Mouse (Mus musculus) C2C12 (cell line): ENCODE results near the gene Rapgefl1. TPM values are rescaled to one million over a fixed set of nuclear protein-coding genes. Genes with fewer than 3 reads are reported as not detected.

Experiments
- H3K27me3 ChIP-seq: one replicate; pipeline ENCODE4 v1.6.1; 2011; ENCODE audit not compliant: control insufficient read depth, insufficient read depth, insufficient read length
- H3K36me3 ChIP-seq: one replicate; pipeline ENCODE4 v1.6.1; 2011; ENCODE audit not compliant: control insufficient read depth, insufficient read depth
- H3K4me3 ChIP-seq: one replicate; pipeline ENCODE4 v1.5.1; 2011; ENCODE audit warnings: mild to moderate bottlenecking, control low read depth; ENCODE audit not compliant: poor library complexity, insufficient read depth, severe bottlenecking
- H3K79me2 ChIP-seq: one replicate; pipeline ENCODE4 v1.6.1; 2011; ENCODE audit not compliant: control insufficient read depth, insufficient read depth
- H3K79me3 ChIP-seq: one replicate; pipeline ENCODE4 v1.6.1; 2011; ENCODE audit warnings: low read depth, control low read depth
- H3ac ChIP-seq: one replicate; pipeline ENCODE3; 2011; ENCODE audit warnings: low read depth; ENCODE audit not compliant: control insufficient read depth, insufficient read length
- CEBPB ChIP-seq: IDR thresholded peaks from one replicate; pipeline ENCODE4 v1.6.1; 2011; ENCODE audit warnings: low read depth, mild to moderate bottlenecking, control low read depth, moderate library complexity
- CTCF ChIP-seq: IDR thresholded peaks from one replicate; pipeline ENCODE4 v1.5.1; 2011; ENCODE audit not compliant: control insufficient read depth, insufficient read depth, insufficient read length
- FOSL1 ChIP-seq: IDR thresholded peaks from one replicate; pipeline ENCODE4 v1.8.0; 2011; ENCODE audit warnings: mild to moderate bottlenecking, low read length; ENCODE audit not compliant: poor library complexity, insufficient read depth, severe bottlenecking
- MAX ChIP-seq: IDR thresholded peaks from one replicate; pipeline ENCODE4 v1.6.1; 2011; ENCODE audit warnings: mild to moderate bottlenecking, control low read depth
- MYOD1 ChIP-seq: IDR thresholded peaks from one replicate; pipeline ENCODE4 v1.6.1; 2011; ENCODE audit warnings: low read depth; ENCODE audit not compliant: control insufficient read depth, insufficient read length
- MYOG ChIP-seq: IDR thresholded peaks from one replicate; pipeline ENCODE4 v1.6.1; 2011; ENCODE audit not compliant: control insufficient read depth, insufficient read length; ENCODE audit errors: extremely low read depth
- USF1 ChIP-seq: IDR thresholded peaks from one replicate; pipeline ENCODE4 v1.6.1; 2011; ENCODE audit warnings: low read depth, mild to moderate bottlenecking, control low read depth, moderate library complexity
- polyA plus RNA-seq: library from polyadenylated mRNA; unstranded; fragments of >200 nt; fragmentation: generic; extraction: Trizol; gene quantifications from one replicate; pipeline ENCODE4 v1.2.1, GENCODE M21; 2012; ENCODE audit warnings: missing spikeins

The Rapgefl1 gene
- polyA plus RNA-seq, 1 experiment, result 0.66 TPM

- no peaks in the 10 kb centered on the region for H3K27me3 ChIP-seq
- H3ac ChIP-seq, result no peak overlapping the region
- peaks cover 4% of the 10 kb centered on the region for H3K79me2 ChIP-seq
- H3K36me3 ChIP-seq, result no peaks in the 10 kb centered on the region
- peaks cover 1% of the 10 kb centered on the region for H3K79me3 ChIP-seq
- no peak overlapping the region for H3K4me3 ChIP-seq
- TF ChIP-seq CTCF (peak; percentile 10), FOSL1 (no peak)
Measured at GRCm38 (mm10) chr11:98858759-98859731, 22.5 kb downstream of the Rapgefl1 start.

- peak within 1 kb of the TSS; percentile 61 for H3K4me3 ChIP-seq
- H3K27me3 ChIP-seq, result no peaks in the 10 kb centered on the region
Measured at GRCm38 (mm10) chr11:98863028-98863750, 26.6 kb downstream of the Rapgefl1 start, which contains the start of gene Wipf2. Gene Wipf2 (plus strand): TSS chr11:98863638.

GRCm38 (mm10) chr11:98863751-98864429 lies 27.3 kb downstream of the Rapgefl1 start:
- H3K79me2 ChIP-seq, result peaks cover 49% of the 10 kb centered on the region
- TF ChIP-seq CTCF, result no peak
- no peak for TF ChIP-seq USF1
- TF ChIP-seq MYOG, result no peak
- no peak for TF ChIP-seq CEBPB
- no peak for TF ChIP-seq MAX
- TF ChIP-seq MYOD1, result no peak
- TF ChIP-seq FOSL1, result no peak
- peaks cover 23% of the 10 kb centered on the region for H3K79me3 ChIP-seq
- peak overlapping the region; percentile 61 for H3K4me3 ChIP-seq
- peaks cover 29% of the 10 kb centered on the region for H3K36me3 ChIP-seq
- H3K27me3 ChIP-seq, result no peaks in the 10 kb centered on the region
- peak overlapping the region; percentile 84 for H3ac ChIP-seq

More at GRCm38 (mm10) chr11:98863028-98863750, 26.6 kb downstream of the Rapgefl1 start, which contains the start of gene Wipf2:
- TF ChIP-seq CEBPB (no peak), MYOG (no peak), MYOD1 (no peak), MAX (peak; percentile 96), CTCF (peak; percentile 53), USF1 (peak; percentile 51), FOSL1 (no peak)
- Histone ChIP-seq H3K36me3 (peaks cover 23% of the 10 kb centered on the region), H3ac (peak within 1 kb of the TSS; percentile 84), H3K79me3 (peaks cover 21% of the 10 kb centered on the region), H3K79me2 (peaks cover 42% of the 10 kb centered on the region)

GRCm38 (mm10) chr11:98867293-98867692 lies 30.7 kb downstream of the Rapgefl1 start:
- Histone ChIP-seq H3K79me2 (peaks cover 81% of the 10 kb centered on the region), H3K4me3 (no peak overlapping the region), H3K79me3 (peaks cover 31% of the 10 kb centered on the region), H3ac (no peak overlapping the region), H3K27me3 (no peaks in the 10 kb centered on the region), H3K36me3 (peaks cover 59% of the 10 kb centered on the region)
- TF ChIP-seq FOSL1 (no peak), MYOD1 (no peak), USF1 (no peak), MAX (no peak), CTCF (no peak), CEBPB (no peak), MYOG (no peak)

GRCm38 (mm10) chr11:98869906-98870305 lies 33.3 kb downstream of the Rapgefl1 start:
- Histone ChIP-seq H3K79me3 (peaks cover 32% of the 10 kb centered on the region), H3K36me3 (peaks cover 71% of the 10 kb centered on the region), H3ac (no peak overlapping the region), H3K4me3 (no peak overlapping the region), H3K79me2 (peaks cover 88% of the 10 kb centered on the region), H3K27me3 (no peaks in the 10 kb centered on the region)
- TF ChIP-seq MYOD1, result no peak
- no peak for TF ChIP-seq MYOG
- no peak for TF ChIP-seq USF1
- no peak for TF ChIP-seq MAX
- no peak for TF ChIP-seq FOSL1
- TF ChIP-seq CTCF, result no peak
- TF ChIP-seq CEBPB, result no peak
